Mouse (Mus musculus) ES-Bruce4 (cell line): ENCODE results near the gene Scrn2.

Experiments used
- CTCF ChIP-seq: IDR thresholded peaks from one replicate; pipeline ENCODE4 v1.8.1; 2011; ENCODE audit warnings: low read depth, low read length
- POLR2A ChIP-seq: IDR thresholded peaks from one replicate; pipeline ENCODE4 v1.8.1; 2011; ENCODE audit warnings: low read length; ENCODE audit not compliant: insufficient read depth

DNA sequence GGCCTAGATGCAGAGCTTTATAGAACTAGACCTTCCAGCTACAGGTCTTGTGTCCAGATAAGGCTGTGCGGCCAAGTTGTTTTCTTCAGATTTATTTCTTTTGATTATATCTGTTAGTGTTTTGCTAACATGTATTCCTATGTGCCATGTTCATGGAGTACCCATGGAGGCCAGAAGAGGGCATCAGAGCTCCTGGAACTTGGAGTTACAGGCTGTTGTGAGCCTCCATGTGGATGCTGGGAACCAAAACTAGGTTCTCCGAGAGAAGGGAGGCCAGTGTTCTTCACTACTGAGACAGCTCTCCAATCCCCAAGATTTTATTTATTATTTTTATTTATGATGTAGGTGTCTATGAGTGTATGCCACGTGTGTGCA, 34.2 kb downstream of the Scrn2 start:
- TF ChIP-seq CTCF (peak; percentile 27), POLR2A (no peak)
